Mouse (Mus musculus): ENCODE results near the gene Hbq1a. TPM values are rescaled to one million over a fixed set of nuclear protein-coding genes. Genes with fewer than 3 reads are reported as not detected.
"Not testable (repeated sequence)": the region's sequence is repeated elsewhere in the genome, so short reads cannot be mapped to it uniquely, and the experiment has no call there.

Gene Hbq1a
- total RNA-seq, 4 experiments from 2014 or later: 0.67 to 1.9 (median 0.71) TPM; not detected in 1

- DNase-seq (ENCODE audit: low spot score in 2 of 2): not testable (repeated sequence)
Observed at GRCm38 (mm10) chr11:32284582-32284981, 15.3 kb upstream of the Hbq1a start.

GRCm38 (mm10) chr11:32285031-32285775 is 14.7 kb upstream of the Hbq1a start:
- no peak for DNase-seq (ENCODE audit: low spot score in 2 of 2)

GRCm38 (mm10) chr11:32285887-32286286 is 14.0 kb upstream of the Hbq1a start:
- DNase-seq (ENCODE audit: low spot score in 2 of 2): not testable (repeated sequence)

- DNase-seq (ENCODE audit: low spot score in 2 of 2): peak; percentile 65 to 82
Observed at GRCm38 (mm10) chr11:32286695-32287492, 13.0 kb upstream of the Hbq1a start, which contains the start of gene Hbq1b. Gene Hbq1b, plus strand, starts transcription at chr11:32286965.

GRCm38 (mm10) chr11:32287493-32287825 is 12.4 kb upstream of the Hbq1a start:
- DNase-seq (ENCODE audit: low spot score in 2 of 2): no peak

GRCm38 (mm10) chr11:32292819-32293218 is 7.0 kb upstream of the Hbq1a start:
- DNase-seq (ENCODE audit: low spot score in 2 of 2): not testable (repeated sequence)

GRCm38 (mm10) chr11:32293479-32293878 is 6.4 kb upstream of the Hbq1a start:
- DNase-seq (ENCODE audit: low spot score in 2 of 2): not testable (repeated sequence)

- not testable (repeated sequence) for DNase-seq (ENCODE audit: low spot score in 2 of 2)
Observed at GRCm38 (mm10) chr11:32296203-32296602, 3.7 kb upstream of the Hbq1a start, which contains the start of gene Hba-a2. Gene Hba-a2, plus strand, starts transcription at chr11:32296489.

- not testable (repeated sequence) for DNase-seq (ENCODE audit: low spot score in 2 of 2)
Observed at GRCm38 (mm10) chr11:32297417-32297816, 2.5 kb upstream of the Hbq1a start.

GRCm38 (mm10) chr11:32297866-32298531 is 1.9 kb upstream of the Hbq1a start:
- no peak for DNase-seq (ENCODE audit: low spot score in 2 of 2)

GRCm38 (mm10) chr11:32298532-32298918 is 1.3 kb upstream of the Hbq1a start:
- DNase-seq (ENCODE audit: low spot score in 2 of 2): no peak

GRCm38 (mm10) chr11:32300279-32301267 is 704 bp downstream of the Hbq1a start:
- no peak for DNase-seq (ENCODE audit: low spot score in 2 of 2)

GRCm38 (mm10) chr11:32301506-32301905 is 1.6 kb downstream of the Hbq1a start:
- no peak for DNase-seq (ENCODE audit: low spot score in 2 of 2)

- peak in 1 of 2 experiments; percentile 71 for DNase-seq (ENCODE audit: low spot score in 2 of 2)
Observed at GRCm38 (mm10) chr11:32302824-32303419, 3.1 kb downstream of the Hbq1a start.

GRCm38 (mm10) chr11:32303455-32303854 is 3.6 kb downstream of the Hbq1a start:
- DNase-seq (ENCODE audit: low spot score in 2 of 2): no peak

- DNase-seq (ENCODE audit: low spot score in 2 of 2): no peak
Observed at GRCm38 (mm10) chr11:32307006-32307405, 7.1 kb downstream of the Hbq1a start.

- no peak for DNase-seq (ENCODE audit: low spot score in 2 of 2)
Observed at GRCm38 (mm10) chr11:32309446-32309845, 9.6 kb downstream of the Hbq1a start.

- DNase-seq (ENCODE audit: low spot score in 2 of 2): no peak
Observed at GRCm38 (mm10) chr11:32309928-32310327, 10.1 kb downstream of the Hbq1a start.

- DNase-seq (ENCODE audit: low spot score in 2 of 2): no peak
Observed at GRCm38 (mm10) chr11:32316009-32316408, 16.1 kb downstream of the Hbq1a start.

GRCm38 (mm10) chr11:32320507-32321195 is 20.8 kb downstream of the Hbq1a start:
- DNase-seq (ENCODE audit: low spot score in 2 of 2): no peak

Measured in left cerebral cortex, adult 8-10 months (tissue).